Mouse (Mus musculus): ENCODE measurements around the gene Prss35. TPM values are rescaled to one million over a fixed set of nuclear protein-coding genes. Genes with fewer than 3 reads are reported as not detected.

Prss35 gene
- 21.9 and 23.0 TPM in 2 replicates for polyA plus RNA-seq (2015; fragmentation: Nextera tagmentation; extraction: Ambion mirVana)

DNA sequence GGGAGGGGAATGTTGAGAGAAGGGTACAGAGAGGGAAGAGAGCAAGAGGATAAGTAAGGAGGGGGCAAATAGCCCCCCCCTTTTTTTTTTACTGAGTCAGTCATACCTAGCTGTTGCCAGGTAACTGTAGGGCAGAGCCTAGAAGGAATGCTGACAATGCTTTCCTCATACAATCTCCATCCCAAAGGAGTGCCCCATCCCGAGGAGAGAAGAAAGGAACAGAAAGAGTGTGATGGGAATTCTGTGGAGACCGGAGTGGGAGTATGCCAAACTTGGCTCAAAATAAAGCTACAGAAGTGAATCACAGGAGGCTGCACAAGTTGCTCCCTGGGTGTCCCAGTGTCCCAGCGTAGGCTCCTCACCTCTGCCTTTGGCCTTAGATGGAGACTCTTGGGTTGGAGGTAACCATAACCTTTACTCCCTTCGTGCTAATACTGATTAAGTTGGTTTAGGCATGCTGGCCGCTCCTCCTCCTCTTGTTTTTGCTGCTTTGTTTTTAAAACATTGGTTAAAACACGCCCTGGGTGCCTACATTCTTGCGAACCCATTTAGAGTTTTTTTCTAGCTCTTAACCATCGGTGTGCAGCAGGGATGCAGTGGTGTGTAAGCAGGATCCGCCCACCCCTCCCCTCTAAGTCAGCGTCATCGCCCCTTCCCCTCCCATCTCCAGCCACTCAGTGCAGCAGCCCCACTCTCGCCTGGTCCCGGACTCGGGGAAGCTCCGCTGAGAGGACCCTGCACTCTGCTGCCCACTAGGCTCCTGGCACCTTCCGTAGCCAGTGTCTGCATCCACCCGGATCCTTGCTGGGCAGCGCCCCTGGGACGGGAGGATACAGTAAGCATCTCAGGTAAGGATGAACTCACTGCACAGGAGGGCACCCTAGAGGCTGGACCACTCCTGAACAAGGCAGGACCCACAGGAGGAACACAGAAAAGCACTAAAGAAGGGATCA, at the start of gene Prss35:
Prss35 (plus strand) TSS at position 691 of the 953 bp plus-strand sequence.
- Histone ChIP-seq H3K9ac (ENCODE audit: low read length) (peak within 1 kb of the TSS; percentile 69), H3K4me2 (ENCODE audit: low read depth, low read length) (peak within 1 kb of the TSS; percentile 55)
- ATAC-seq (ENCODE audit: insufficient read depth, low FRiP score): peak; percentile 65; the same call in 1 of the 2 replicates

GRCm38 (mm10) chr9:86693935-86694334, 49.5 kb upstream of the Prss35 start:
- Histone ChIP-seq H3K27me3 (ENCODE audit: control insufficient read depth, insufficient read depth, low read length) (no peaks in the 10 kb centered on the region), H3K9ac (ENCODE audit: low read length) (no peak overlapping the region), H3K4me1 (ENCODE audit: control insufficient read depth, insufficient read depth, low read length) (no peaks in the 10 kb centered on the region), H3K9me3 (replicated peaks; ENCODE audit: control insufficient read depth, low read length) (no peaks in the 10 kb centered on the region), H3K4me2 (ENCODE audit: low read depth, low read length) (no peak overlapping the region), H3K4me3 (replicated peaks; ENCODE audit: low read length) (no peak overlapping the region), H3K27ac (ENCODE audit: low read length) (no peak overlapping the region), H3K36me3 (ENCODE audit: control insufficient read depth, insufficient read depth, low read length) (no peaks in the 10 kb centered on the region)
- no peak for ATAC-seq (ENCODE audit: insufficient read depth, low FRiP score)
- 72% methylated on average over 6 of the region's 6 CpGs for WGBS

More for the DNA sequence above, at the start of gene Prss35:
- Histone ChIP-seq H3K4me3 (replicated peaks; ENCODE audit: low read length) (peak within 1 kb of the TSS; percentile 44), H3K9me3 (replicated peaks; ENCODE audit: control insufficient read depth, low read length) (no peaks in the 10 kb centered on the region), H3K36me3 (ENCODE audit: control insufficient read depth, insufficient read depth, low read length) (no peaks in the 10 kb centered on the region), H3K27me3 (ENCODE audit: control insufficient read depth, insufficient read depth, low read length) (no peaks in the 10 kb centered on the region), H3K27ac (ENCODE audit: low read length) (no peak within 1 kb of the TSS), H3K4me1 (ENCODE audit: control insufficient read depth, insufficient read depth, low read length) (peaks cover 12% of the 10 kb centered on the region)
- WGBS: 4% methylated on average over 19 of the region's 19 CpGs

GRCm38 (mm10) chr9:86694644-86695043, 48.8 kb upstream of the Prss35 start:
- no peak overlapping the region for H3K27ac ChIP-seq (ENCODE audit: low read length)
- H3K36me3 ChIP-seq (ENCODE audit: control insufficient read depth, insufficient read depth, low read length): no peaks in the 10 kb centered on the region
- 0 out of 2 replicates have a peak overlapping the region, but pooled peaks have one; percentile 87 for H3K4me2 ChIP-seq (ENCODE audit: low read depth, low read length)
- ATAC-seq (ENCODE audit: insufficient read depth, low FRiP score): no peak
- WGBS: 96% methylated on average over 7 of the region's 7 CpGs
- H3K9ac ChIP-seq (ENCODE audit: low read length): no peak overlapping the region
- H3K4me1 ChIP-seq (ENCODE audit: control insufficient read depth, insufficient read depth, low read length): no peaks in the 10 kb centered on the region
- H3K27me3 ChIP-seq (ENCODE audit: control insufficient read depth, insufficient read depth, low read length): no peaks in the 10 kb centered on the region
- no peaks in the 10 kb centered on the region for H3K9me3 ChIP-seq (replicated peaks; ENCODE audit: control insufficient read depth, low read length)
- H3K4me3 ChIP-seq (replicated peaks; ENCODE audit: low read length): no peak overlapping the region

DNA sequence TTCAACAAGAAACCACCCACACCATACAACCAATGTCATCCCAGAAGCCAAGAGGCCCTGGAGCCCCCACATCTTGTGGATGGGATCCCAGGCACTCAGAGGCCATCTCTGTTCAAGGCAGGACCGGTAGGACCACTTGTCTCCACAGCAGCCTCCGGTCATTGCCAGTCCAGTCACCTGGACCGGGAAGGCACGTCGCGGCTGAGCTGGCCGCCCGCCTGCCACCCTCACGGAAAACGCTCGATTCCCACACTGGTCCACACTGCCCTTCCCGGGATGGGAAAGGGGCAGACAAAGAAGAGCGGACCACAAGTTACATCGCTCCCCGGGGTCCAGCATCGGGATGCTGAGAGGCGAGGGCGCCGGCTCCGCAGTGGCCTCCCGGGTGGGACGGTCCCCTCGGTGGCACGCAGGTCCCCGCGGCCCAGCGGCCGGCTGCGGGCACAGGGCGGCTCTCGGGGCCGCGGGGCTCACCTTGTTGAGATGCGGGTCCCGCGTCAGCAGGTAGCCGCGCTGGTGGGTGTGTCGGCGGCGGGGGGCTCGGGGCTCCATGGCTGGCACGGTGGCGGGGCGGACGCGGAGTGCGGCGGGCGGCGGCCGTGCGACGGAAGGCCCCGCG, 48.1 kb upstream of the Prss35 start:
- H3K9me3 ChIP-seq (replicated peaks; ENCODE audit: control insufficient read depth, low read length): no peaks in the 10 kb centered on the region
- no peaks in the 10 kb centered on the region for H3K27me3 ChIP-seq (ENCODE audit: control insufficient read depth, insufficient read depth, low read length)
- peak overlapping the region; percentile 76 for H3K9ac ChIP-seq (ENCODE audit: low read length)
- no peaks in the 10 kb centered on the region for H3K36me3 ChIP-seq (ENCODE audit: control insufficient read depth, insufficient read depth, low read length)
- peak overlapping the region; percentile 68 for H3K4me3 ChIP-seq (replicated peaks; ENCODE audit: low read length)
- no peak overlapping the region for H3K27ac ChIP-seq (ENCODE audit: low read length)
- peak overlapping the region; percentile 87 for H3K4me2 ChIP-seq (ENCODE audit: low read depth, low read length)
- 1% methylated on average over 41 of the region's 56 CpGs for WGBS
- peak; percentile 54; the same call in 1 of the 2 replicates for ATAC-seq (ENCODE audit: insufficient read depth, low FRiP score)
- H3K4me1 ChIP-seq (ENCODE audit: control insufficient read depth, insufficient read depth, low read length): no peaks in the 10 kb centered on the region

GRCm38 (mm10) chr9:86695818-86696261, 47.6 kb upstream of the Prss35 start, which contains the start of gene Me1:
Me1 (minus strand) TSS chr9:86695953.
- H3K36me3 ChIP-seq (ENCODE audit: control insufficient read depth, insufficient read depth, low read length): no peaks in the 10 kb centered on the region
- H3K9ac ChIP-seq (ENCODE audit: low read length): peak within 1 kb of the TSS; percentile 76
- H3K4me3 ChIP-seq (replicated peaks; ENCODE audit: low read length): peak within 1 kb of the TSS; percentile 68
- ATAC-seq (ENCODE audit: insufficient read depth, low FRiP score): peak; percentile 85
- no peak within 1 kb of the TSS for H3K27ac ChIP-seq (ENCODE audit: low read length)
- H3K27me3 ChIP-seq (ENCODE audit: control insufficient read depth, insufficient read depth, low read length): no peaks in the 10 kb centered on the region
- no peaks in the 10 kb centered on the region for H3K9me3 ChIP-seq (replicated peaks; ENCODE audit: control insufficient read depth, low read length)
- WGBS: under 1% methylated on average over 39 of the region's 46 CpGs
- peak within 1 kb of the TSS; percentile 87 for H3K4me2 ChIP-seq (ENCODE audit: low read depth, low read length)
- no peaks in the 10 kb centered on the region for H3K4me1 ChIP-seq (ENCODE audit: control insufficient read depth, insufficient read depth, low read length)

- Histone ChIP-seq H3K9me3 (replicated peaks; ENCODE audit: control insufficient read depth, low read length) (no peaks in the 10 kb centered on the region), H3K27me3 (ENCODE audit: control insufficient read depth, insufficient read depth, low read length) (no peaks in the 10 kb centered on the region), H3K36me3 (ENCODE audit: control insufficient read depth, insufficient read depth, low read length) (no peaks in the 10 kb centered on the region), H3K27ac (ENCODE audit: low read length) (peak overlapping the region; percentile 38), H3K4me1 (ENCODE audit: control insufficient read depth, insufficient read depth, low read length) (peaks cover 3% of the 10 kb centered on the region; the same call in 1 of the 2 replicates), H3K4me3 (replicated peaks; ENCODE audit: low read length) (no peak overlapping the region), H3K4me2 (ENCODE audit: low read depth, low read length) (no peak overlapping the region), H3K9ac (ENCODE audit: low read length) (no peak overlapping the region)
- 21% methylated on average over 5 of the region's 5 CpGs for WGBS
- peak; percentile 58; the same call in 1 of the 2 replicates for ATAC-seq (ENCODE audit: insufficient read depth, low FRiP score)
These were observed 42.2 kb upstream of the Prss35 start for GRCm38 (mm10) chr9:86701264-86701663.

- Histone ChIP-seq H3K4me1 (ENCODE audit: control insufficient read depth, insufficient read depth, low read length) (peaks cover 3% of the 10 kb centered on the region; the same call in 1 of the 2 replicates), H3K4me2 (ENCODE audit: low read depth, low read length) (no peak overlapping the region), H3K4me3 (replicated peaks; ENCODE audit: low read length) (no peak overlapping the region), H3K9ac (ENCODE audit: low read length) (no peak overlapping the region), H3K27ac (ENCODE audit: low read length) (peak overlapping the region; percentile 42), H3K9me3 (replicated peaks; ENCODE audit: control insufficient read depth, low read length) (no peaks in the 10 kb centered on the region), H3K27me3 (ENCODE audit: control insufficient read depth, insufficient read depth, low read length) (no peaks in the 10 kb centered on the region), H3K36me3 (ENCODE audit: control insufficient read depth, insufficient read depth, low read length) (no peaks in the 10 kb centered on the region)
- peak; percentile 79; the same call in 1 of the 2 replicates for ATAC-seq (ENCODE audit: insufficient read depth, low FRiP score)
- WGBS: 16% methylated on average over 2 of the region's 2 CpGs
These were observed 41.6 kb upstream of the Prss35 start for GRCm38 (mm10) chr9:86701844-86702243.

DNA sequence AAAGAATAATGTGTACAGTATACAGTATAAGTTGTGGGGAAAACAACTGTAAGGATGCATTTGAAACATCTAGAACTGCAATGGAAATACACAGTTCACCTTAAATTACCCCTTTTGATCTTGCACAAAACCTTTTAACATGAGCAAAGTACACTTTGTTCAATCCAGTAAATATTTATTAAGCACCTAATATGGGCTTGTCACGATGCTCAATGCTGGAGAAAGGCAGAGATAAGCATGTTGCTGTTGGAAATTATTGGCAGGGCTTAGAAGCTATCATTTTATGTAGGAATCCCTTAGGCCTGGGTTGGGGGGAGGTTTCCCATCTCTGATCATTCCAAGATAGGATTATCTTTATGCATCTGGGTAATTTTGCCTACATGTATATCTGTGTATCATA, 36.0 kb upstream of the Prss35 start:
- no peak overlapping the region for H3K4me3 ChIP-seq (replicated peaks; ENCODE audit: low read length)
- H3K9me3 ChIP-seq (replicated peaks; ENCODE audit: control insufficient read depth, low read length): no peaks in the 10 kb centered on the region
- 49% methylated on average over 1 of the region's 1 CpGs for WGBS
- no peak overlapping the region for H3K9ac ChIP-seq (ENCODE audit: low read length)
- no peak overlapping the region for H3K27ac ChIP-seq (ENCODE audit: low read length)
- H3K4me2 ChIP-seq (ENCODE audit: low read depth, low read length): no peak overlapping the region
- no peaks in the 10 kb centered on the region for H3K27me3 ChIP-seq (ENCODE audit: control insufficient read depth, insufficient read depth, low read length)
- H3K36me3 ChIP-seq (ENCODE audit: control insufficient read depth, insufficient read depth, low read length): no peaks in the 10 kb centered on the region
- ATAC-seq (ENCODE audit: insufficient read depth, low FRiP score): no peak
- H3K4me1 ChIP-seq (ENCODE audit: control insufficient read depth, insufficient read depth, low read length): no peaks in the 10 kb centered on the region

- H3K4me1 ChIP-seq (ENCODE audit: control insufficient read depth, insufficient read depth, low read length): no peaks in the 10 kb centered on the region
- 56% methylated on average over 6 of the region's 6 CpGs for WGBS
- H3K4me3 ChIP-seq (replicated peaks; ENCODE audit: low read length): no peak overlapping the region
- H3K9me3 ChIP-seq (replicated peaks; ENCODE audit: control insufficient read depth, low read length): no peaks in the 10 kb centered on the region
- no peak for ATAC-seq (ENCODE audit: insufficient read depth, low FRiP score)
- no peaks in the 10 kb centered on the region for H3K36me3 ChIP-seq (ENCODE audit: control insufficient read depth, insufficient read depth, low read length)
- H3K27me3 ChIP-seq (ENCODE audit: control insufficient read depth, insufficient read depth, low read length): no peaks in the 10 kb centered on the region
- no peak overlapping the region for H3K4me2 ChIP-seq (ENCODE audit: low read depth, low read length)
- no peak overlapping the region for H3K9ac ChIP-seq (ENCODE audit: low read length)
- no peak overlapping the region for H3K27ac ChIP-seq (ENCODE audit: low read length)
These were observed 34.5 kb upstream of the Prss35 start for GRCm38 (mm10) chr9:86708921-86709320.

All from stomach, embryonic 16.5 days (tissue).